Mouse (Mus musculus): ENCODE measurements around the gene Tex33.

- TF ChIP-seq CTCF (IDR thresholded peaks at IDR 0.05; ENCODE audit: extremely low read depth, insufficient read depth, insufficient read length, insufficient replicate concordance) (no peak), POLR2A (IDR thresholded peaks at IDR 0.05; ENCODE audit: low read depth, low read length) (no peak)
These were observed 7.6 kb upstream of the Tex33 start for GRCm38 (mm10) chr15:78403301-78403741.

Data from spleen, adult 2 months (tissue).